Mouse (Mus musculus) stomach, postnatal 0 days (tissue): ENCODE data around the gene Nlk. TPM values are rescaled to one million over a fixed set of nuclear protein-coding genes. Genes with fewer than 3 reads are reported as not detected.

Experiments used
- ATAC-seq: fragments of 200-750 bp; cut with Nextera tagmentation; 2 replicates; pipeline ENCODE4 v1.8.0; 2017; ENCODE audit not compliant: low FRiP score, low TSS enrichment
- DNase-seq: peaks from one replicate; pipeline ENCODE4 v3.0.0-alpha.2; 2016; ENCODE audit warnings: low spot score
- H3K27ac ChIP-seq: fragments of 300-500 bp; sonication (generic); replicated peaks from 2 replicates; pipeline ENCODE4 v1.5.1; 2014; ENCODE audit warnings: mild to moderate bottlenecking, control low read depth
- H3K27me3 ChIP-seq: fragments of 300-500 bp; sonication (generic); 2 replicates; pipeline ENCODE4 v1.6.1; 2014; ENCODE audit warnings: low read length; ENCODE audit not compliant: control insufficient read depth, insufficient read depth
- H3K36me3 ChIP-seq: fragments of 300-500 bp; sonication (generic); 2 replicates; pipeline ENCODE4 v1.6.1; 2014; ENCODE audit warnings: low read length, mixed read lengths; ENCODE audit not compliant: control insufficient read depth, insufficient read depth
- H3K4me1 ChIP-seq: fragments of 300-500 bp; sonication (generic); replicated peaks from 2 replicates; pipeline ENCODE4 v1.6.1; 2014; ENCODE audit warnings: antibody characterized with exemption; ENCODE audit not compliant: control insufficient read depth, insufficient read depth
- H3K4me2 ChIP-seq: fragments of 300-500 bp; sonication (generic); replicated peaks from 2 replicates; pipeline ENCODE4 v1.6.1; 2014; ENCODE audit warnings: low read depth, mild to moderate bottlenecking, control low read depth, moderate library complexity
- H3K4me3 ChIP-seq: fragments of 300-500 bp; sonication (generic); 2 replicates; pipeline ENCODE4 v1.5.1; 2014; ENCODE audit warnings: low read depth, low read length, control low read depth
- H3K9ac ChIP-seq: fragments of 300-500 bp; sonication (generic); 2 replicates; pipeline ENCODE4 v1.6.1; 2014; ENCODE audit warnings: mild to moderate bottlenecking, low read length, control low read depth, mixed read lengths
- H3K9me3 ChIP-seq: fragments of 300-500 bp; sonication (generic); 2 replicates; pipeline ENCODE4 v1.6.1; 2016; ENCODE audit warnings: low read length; ENCODE audit not compliant: control insufficient read depth
- CTCF ChIP-seq: IDR thresholded peaks from 2 replicates; pipeline ENCODE4 v1.5.1; 2016; ENCODE audit warnings: antibody characterized with exemption, low read depth, mild to moderate bottlenecking, moderate library complexity
- EP300 ChIP-seq: optimal IDR thresholded peaks from 2 replicates; pipeline ENCODE3; 2016; ENCODE audit warnings: antibody characterized with exemption
- WGBS: fragments of 180-500 bp; shearing (Covaris S2); extraction: QIAGEN DNeasy Blood & Tissue Kit; methylation state at CpG from one replicate; pipeline ENCODE4 v1.1.7; 2014; 5-methylcytosine and 5-hydroxymethylcytosine counted together
- polyA plus RNA-seq: library from polyadenylated mRNA; unstranded; fragments of >200 nt; fragmentation: Nextera tagmentation; extraction: Ambion mirVana; gene quantifications from 2 replicates; pipeline ENCODE4 v1.2.1, GENCODE M21; 2015

Nlk gene
- polyA plus RNA-seq, 1 experiment from 2014 or later = 9.9 TPM

DNA sequence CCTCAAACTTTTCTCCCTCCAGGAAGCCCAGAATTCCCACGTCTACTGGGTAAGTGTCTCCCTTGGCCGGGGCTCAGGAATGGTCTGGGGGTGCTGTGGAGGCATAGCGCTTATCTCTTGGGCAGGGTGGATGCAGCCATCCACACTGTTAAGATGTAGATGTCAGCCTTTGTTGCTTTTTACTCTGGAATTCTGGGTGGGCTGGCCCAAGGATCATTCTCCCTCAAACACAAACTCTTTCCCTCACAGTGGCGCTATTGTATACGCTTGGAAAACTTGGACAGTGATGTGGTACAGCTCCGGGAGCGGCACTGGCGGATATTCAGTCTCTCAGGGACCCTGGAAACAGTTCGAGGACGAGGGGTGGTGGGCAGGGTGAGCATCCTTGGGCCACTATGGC is 178.2 kb downstream of the Nlk start:
- Histone ChIP-seq H3K4me2 (no peak overlapping the region), H3K27ac (no peak overlapping the region), H3K9ac (no peak overlapping the region), H3K36me3 (peaks cover 32% of the 10 kb centered on the region), H3K27me3 (no peaks in the 10 kb centered on the region), H3K4me1 (no peaks in the 10 kb centered on the region), H3K4me3 (no peak overlapping the region), H3K9me3 (no peaks in the 10 kb centered on the region)
- 88% methylated on average over 10 of the region's 10 CpGs for WGBS
- DNase-seq (no peak), ATAC-seq (no peak)
- TF ChIP-seq CTCF = no peak
- TF ChIP-seq EP300 = no peak

Other genes with a start within 250 kb of the Nlk start
- gene Slc46a1, start 231.7 kb downstream of the Nlk start, polyA plus RNA-seq = 16.4 and 16.9 TPM in 2 replicates
- gene Sarm1, start 199.6 kb downstream of the Nlk start, polyA plus RNA-seq = 0.89 and 1.1 TPM in 2 replicates
- 3.6 and 6.0 TPM in 2 replicates for gene Vtn, start 198.3 kb downstream of the Nlk start, polyA plus RNA-seq
- 0.10 TPM in 1 of 2 replicates, not detected in the other for gene Sebox, start 193.9 kb downstream of the Nlk start, polyA plus RNA-seq
- gene Tmem199, start 185.2 kb downstream of the Nlk start, polyA plus RNA-seq = 28.4 and 32.1 TPM in 2 replicates
- 91.1 and 95.9 TPM in 2 replicates for gene Poldip2, start 185.2 kb downstream of the Nlk start, polyA plus RNA-seq
- 47.5 and 47.7 TPM in 2 replicates for gene Tnfaip1, start 161.0 kb downstream of the Nlk start, polyA plus RNA-seq
- gene Ift20, start 161.0 kb downstream of the Nlk start, polyA plus RNA-seq = 163 and 168 TPM in 2 replicates
- gene Tmem97, start 146.6 kb downstream of the Nlk start, polyA plus RNA-seq = 63.2 and 68.2 TPM in 2 replicates
- gene Ccnq, start 54.4 kb upstream of the Nlk start, polyA plus RNA-seq = 30.4 and 31.8 TPM in 2 replicates
- gene Lyrm9, start 129.2 kb upstream of the Nlk start, polyA plus RNA-seq = 19.5 and 20.1 TPM in 2 replicates
- gene Nos2, start 223.4 kb upstream of the Nlk start, polyA plus RNA-seq = 0.27 TPM in 2 replicates